Comparison of ENCODE assay signal across 9 mouse cellular contexts in the genomic region with DNA sequence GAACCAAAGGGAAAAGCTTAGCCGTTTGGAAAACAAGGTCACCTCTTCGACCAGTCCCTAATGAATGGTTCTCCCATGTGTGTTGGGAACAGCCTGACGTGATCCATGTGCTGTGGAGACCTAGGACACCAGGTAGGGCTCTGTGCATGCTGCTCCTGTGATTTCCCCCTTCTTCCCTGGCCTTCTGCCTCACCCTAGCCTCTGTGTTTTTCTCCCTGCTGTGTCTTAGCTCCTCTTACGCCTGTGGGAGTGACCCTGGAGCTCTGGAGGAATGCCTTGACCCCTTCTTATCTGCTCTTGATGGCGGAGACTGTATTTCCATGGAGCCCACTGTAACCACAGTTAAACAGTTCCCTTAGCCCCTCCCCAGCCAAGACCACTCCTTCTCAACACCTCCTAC. TPM values are rescaled to one million over a fixed set of nuclear protein-coding genes. Genes with fewer than 3 reads are reported as not detected.
DNase-seq lines count a peak whose midpoint lies in the region; ATAC-seq lines count a peak whose summit lies in the region.
"Had no signal": no experiment of that assay in that cellular context is flagged by ENCODE, and none has a peak within 500 bp of the region (broad histone marks: within the 10 kb centered on the region; RNA-seq: fewer than 3 reads in every experiment).

No protein-coding gene starts in this region.

- no peaks in the 10 kb centered on the region for H3K9me3 ChIP-seq in heart, embryonic 10.5 days
- H3K9me3 ChIP-seq in kidney, embryonic 16.5 days (ENCODE audit: low read length), result no peaks in the 10 kb centered on the region
- H3K9me3 ChIP-seq in stomach, embryonic 15.5 days, result no peaks in the 10 kb centered on the region

- WGBS in heart, embryonic 10.5 days, result 37% methylated on average over 5 of the region's 5 CpGs
- WGBS in kidney, embryonic 16.5 days, result 52% methylated on average over 5 of the region's 5 CpGs
- WGBS in stomach, embryonic 15.5 days, result 48% methylated on average over 5 of the region's 5 CpGs

- DNase-seq in heart, embryonic 10.5 days (ENCODE audit: low spot score), result no peak
- no peak for DNase-seq in heart, postnatal 10 days
- DNase-seq in kidney, adult 9 months, result no peak
- peak; percentile 25 for DNase-seq in ovary, adult 18-20 months (ENCODE audit: low spot score)
- DNase-seq in ovary, postnatal 14 days (ENCODE audit: low spot score), result no peak
- no peak for DNase-seq in spleen, adult 12 weeks (ENCODE audit: low spot score)

- intact Hi-C loops in heart, postnatal 10 days (cut with DNase I), result loop anchor here (5.0 kb wide), 1 partner anchor 432 kb away; no protein-coding TSS in a partner anchor

- no peaks in the 10 kb centered on the region for H3K36me3 ChIP-seq in heart, embryonic 10.5 days
- H3K36me3 ChIP-seq in kidney, embryonic 16.5 days (ENCODE audit: insufficient read depth, low read length), result no peaks in the 10 kb centered on the region
- H3K36me3 ChIP-seq in stomach, embryonic 15.5 days, result no peaks in the 10 kb centered on the region

- no peak overlapping the region; the same call in 1 of the 2 replicates for H3K27ac ChIP-seq in heart, embryonic 10.5 days
- peak overlapping the region; percentile 27 for H3K27ac ChIP-seq in kidney, embryonic 16.5 days (ENCODE audit: low read length)
- no peak overlapping the region for H3K27ac ChIP-seq in stomach, embryonic 15.5 days
- H3K27ac ChIP-seq: liver, embryonic 14.5 days had no signal

- peak overlapping the region; percentile 32 for H3K9ac ChIP-seq in kidney, embryonic 16.5 days (replicated peaks; ENCODE audit: low read length)
- H3K9ac ChIP-seq in stomach, embryonic 15.5 days, result no peak overlapping the region
- H3K9ac ChIP-seq: liver, embryonic 14.5 days had no signal

- peak overlapping the region; percentile 29; the same call in 1 of the 2 replicates for H3K4me3 ChIP-seq in heart, embryonic 10.5 days
- H3K4me3 ChIP-seq in kidney, embryonic 16.5 days (ENCODE audit: low read length), result no peak overlapping the region
- no peak overlapping the region for H3K4me3 ChIP-seq in stomach, embryonic 15.5 days (replicated peaks)

- H3K4me2 ChIP-seq in kidney, embryonic 16.5 days (replicated peaks; ENCODE audit: low read depth, low read length), result peak overlapping the region; percentile 26; the same call in 1 of the 2 replicates
- H3K4me2 ChIP-seq in stomach, embryonic 15.5 days, result 0 out of 2 replicates have a peak overlapping the region, but pooled peaks have one; percentile 3

- H3K27me3 ChIP-seq in heart, embryonic 10.5 days (ENCODE audit: insufficient read depth, poor library complexity, severe bottlenecking), result no peaks in the 10 kb centered on the region
- no peaks in the 10 kb centered on the region for H3K27me3 ChIP-seq in kidney, embryonic 16.5 days (ENCODE audit: insufficient read depth, low read length)
- no peaks in the 10 kb centered on the region for H3K27me3 ChIP-seq in stomach, embryonic 15.5 days (replicated peaks)

- peaks cover 12% of the 10 kb centered on the region for H3K4me1 ChIP-seq in heart, embryonic 10.5 days
- H3K4me1 ChIP-seq in kidney, embryonic 16.5 days (ENCODE audit: insufficient read depth, low read length), result peaks cover 5% of the 10 kb centered on the region
- H3K4me1 ChIP-seq in stomach, embryonic 15.5 days, result 0 out of 2 replicates have a peak, but pooled peaks cover 4% of the 10 kb centered on the region

- ATAC-seq in kidney, embryonic 16.5 days (ENCODE audit: low FRiP score, low TSS enrichment), result peak; percentile 60
- peak; percentile 35; the same call in 1 of the 2 replicates for ATAC-seq in stomach, embryonic 15.5 days (ENCODE audit: insufficient read depth, low FRiP score, low read depth)

RNA-seq across cellular contexts. Expression of gene Col4a4, which starts 31.8 kb away (rescaled TPM):
- 0.36 TPM in 2 replicates for polyA plus RNA-seq in heart, embryonic 10.5 days (2016; fragmentation: Nextera tagmentation; extraction: Ambion mirVana)
- 10 to 100 TPM in 1 of 2 experiments, 1 to 10 TPM in 1; 8.9 to 10.6 TPM for total RNA-seq in heart, postnatal 10 days (2021)
- 4.3 and 4.9 TPM in 2 replicates for polyA plus RNA-seq in kidney, embryonic 16.5 days (2015; fragmentation: Nextera tagmentation; extraction: Ambion mirVana)
- 0.64 and 0.66 TPM in 2 replicates for polyA plus RNA-seq in stomach, embryonic 15.5 days (2015; fragmentation: Nextera tagmentation; extraction: Ambion mirVana)

RNA-seq across cellular contexts. Expression of gene Col4a3, which starts 31.8 kb away (rescaled TPM):
- polyA plus RNA-seq in heart, embryonic 10.5 days (2016; fragmentation: Nextera tagmentation; extraction: Ambion mirVana), result 0.20 and 0.30 TPM in 2 replicates
- total RNA-seq in heart, postnatal 10 days (2021), result 1 to 10 TPM; 3.5 to 3.6 TPM
- polyA plus RNA-seq in kidney, embryonic 16.5 days (2015; fragmentation: Nextera tagmentation; extraction: Ambion mirVana), result 4.1 and 4.8 TPM in 2 replicates
- polyA plus RNA-seq in stomach, embryonic 15.5 days (2015; fragmentation: Nextera tagmentation; extraction: Ambion mirVana), result 0.36 and 0.42 TPM in 2 replicates
